Comparison of ENCODE assay signal across 18 mouse cellular contexts in the genomic region with DNA sequence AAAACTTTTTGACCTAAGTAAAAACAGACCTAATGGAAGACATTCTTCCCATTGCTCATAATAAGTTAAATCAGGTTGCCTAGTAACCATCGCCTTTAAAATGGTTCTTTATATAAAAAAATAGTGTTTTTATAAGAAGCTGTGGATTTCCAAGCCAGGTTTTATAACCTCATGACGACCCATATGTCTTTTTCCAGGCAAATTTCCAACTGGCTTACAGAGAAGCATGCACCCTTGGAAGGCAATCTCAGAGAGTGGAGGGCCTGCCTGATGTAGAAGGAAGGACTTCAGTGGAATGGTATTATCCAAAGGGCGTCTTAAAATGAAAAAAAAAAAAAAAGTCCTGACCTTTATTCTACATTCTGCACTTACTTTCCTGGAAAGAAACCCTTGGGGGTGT.
DNase-seq lines count a peak whose midpoint lies in the region; ATAC-seq and TF ChIP-seq lines count a peak whose summit lies in the region.
"Had no signal": no experiment of that assay in that cellular context is flagged by ENCODE, and none has a peak within 500 bp of the region (broad histone marks: within the 10 kb centered on the region; RNA-seq: fewer than 3 reads in every experiment).

No protein-coding gene starts in this region.

- H3K4me1 ChIP-seq in intestine, embryonic 14.5 days (replicated peaks; ENCODE audit: control insufficient read depth, insufficient read depth, low read length), result no peaks in the 10 kb centered on the region
- H3K4me1 ChIP-seq in intestine, postnatal 0 days (replicated peaks; ENCODE audit: control insufficient read depth, insufficient read depth, low read length), result no peaks in the 10 kb centered on the region
- H3K4me1 ChIP-seq in stomach, embryonic 14.5 days (ENCODE audit: control insufficient read depth, insufficient read depth, low read length), result no peaks in the 10 kb centered on the region
- no peaks in the 10 kb centered on the region for H3K4me1 ChIP-seq in thymus, adult 2 months (replicated peaks; ENCODE audit: control insufficient read depth, insufficient read depth, low read length)
- H3K4me1 ChIP-seq: hindbrain, embryonic 10.5 days; midbrain, embryonic 10.5 days had no signal

- H3K4me2 ChIP-seq in intestine, embryonic 14.5 days (ENCODE audit: low read length), result no peak overlapping the region
- no peak overlapping the region for H3K4me2 ChIP-seq in intestine, postnatal 0 days (replicated peaks; ENCODE audit: low read depth)
- no peak overlapping the region for H3K4me2 ChIP-seq in stomach, embryonic 14.5 days (replicated peaks; ENCODE audit: low read depth, low read length)
- H3K4me2 ChIP-seq: heart, embryonic 12.5 days; liver, embryonic 11.5 days had no signal

- WGBS in intestine, embryonic 14.5 days, result 59% methylated on average over 3 of the region's 3 CpGs
- 62% methylated on average over 3 of the region's 3 CpGs for WGBS in intestine, postnatal 0 days
- WGBS in stomach, embryonic 14.5 days, result 57% methylated on average over 3 of the region's 3 CpGs
- 96% methylated on average over 3 of the region's 3 CpGs for WGBS in thymus, adult 2 months

- H3K9me3 ChIP-seq in intestine, embryonic 14.5 days (ENCODE audit: control insufficient read depth, low read length), result no peaks in the 10 kb centered on the region
- no peaks in the 10 kb centered on the region for H3K9me3 ChIP-seq in intestine, postnatal 0 days (ENCODE audit: control insufficient read depth)
- no peaks in the 10 kb centered on the region for H3K9me3 ChIP-seq in stomach, embryonic 14.5 days (ENCODE audit: control insufficient read depth, low read depth, low read length)
- H3K9me3 ChIP-seq: hindbrain, embryonic 10.5 days; midbrain, embryonic 10.5 days had no signal

- peak overlapping the region; percentile 29; the same call in 1 of the 2 replicates for H3K27ac ChIP-seq in intestine, embryonic 14.5 days (ENCODE audit: low read depth)
- H3K27ac ChIP-seq in intestine, postnatal 0 days (ENCODE audit: low read depth, low read length), result no peak overlapping the region
- peak overlapping the region; percentile 39; the same call in 1 of the 2 replicates for H3K27ac ChIP-seq in stomach, embryonic 14.5 days (ENCODE audit: low read length)
- no peak overlapping the region for H3K27ac ChIP-seq in thymus, adult 2 months (ENCODE audit: control insufficient read depth, insufficient read depth, low read length)
- H3K27ac ChIP-seq: gastrocnemius, adult 2 months; hindbrain, embryonic 10.5 days; macrophage; midbrain, embryonic 10.5 days had no signal

- H3K27me3 ChIP-seq in intestine, embryonic 14.5 days (replicated peaks; ENCODE audit: control insufficient read depth, insufficient read depth, low read length), result no peaks in the 10 kb centered on the region
- no peaks in the 10 kb centered on the region for H3K27me3 ChIP-seq in intestine, postnatal 0 days (replicated peaks; ENCODE audit: control insufficient read depth, insufficient read depth, low read length)
- no peaks in the 10 kb centered on the region for H3K27me3 ChIP-seq in stomach, embryonic 14.5 days (ENCODE audit: control insufficient read depth, insufficient read depth, low read length)
- no peaks in the 10 kb centered on the region for H3K27me3 ChIP-seq in thymus, adult 2 months (ENCODE audit: control insufficient read depth, insufficient read depth, low read length)
- H3K27me3 ChIP-seq: heart, embryonic 12.5 days had no signal

- no peak overlapping the region for H3K9ac ChIP-seq in intestine, embryonic 14.5 days (ENCODE audit: low read length)
- H3K9ac ChIP-seq in intestine, postnatal 0 days (ENCODE audit: low read depth, low read length), result no peak overlapping the region
- H3K9ac ChIP-seq in stomach, embryonic 14.5 days (replicated peaks; ENCODE audit: low read depth, low read length), result no peak overlapping the region
- H3K9ac ChIP-seq: heart, embryonic 12.5 days had no signal

- DNase-seq in intestine, embryonic 14.5 days (ENCODE audit: low spot score), result no peak
- DNase-seq in NIH3T3 (ENCODE audit: low read depth), result peak; percentile 78
- peak; percentile 24 for DNase-seq in brain, embryonic 14.5 days (ENCODE audit: low read depth)
- DNase-seq in ovary, postnatal 36 days (ENCODE audit: low spot score), result no peak
- no peak for DNase-seq in thymus, adult 2 months
- DNase-seq: adrenal gland, postnatal 14 days; cerebellum, adult 18-20 months; gastrocnemius, adult 2 months; lung, adult 18-20 months; right cerebral cortex, postnatal 25 days; thymus, postnatal 14 days had no signal

- no peak for TF ChIP-seq POLR2A in brain, embryonic 14.5 days (IDR thresholded peaks at IDR 0.05; ENCODE audit: borderline replicate concordance, extremely low read depth, insufficient read depth, insufficient read length, poor library complexity, severe bottlenecking)
- TF ChIP-seq POLR2A in thymus, adult 2 months (IDR thresholded peaks at IDR 0.05; ENCODE audit: control insufficient read depth, extremely low read depth, insufficient read depth, low read length, poor library complexity), result no peak

- ATAC-seq in intestine, embryonic 14.5 days (replicated peaks; ENCODE audit: low FRiP score, low TSS enrichment, low read depth), result peak; percentile 60; the same call in 1 of the 2 replicates
- no peak for ATAC-seq in intestine, postnatal 0 days
- ATAC-seq in stomach, embryonic 14.5 days (ENCODE audit: insufficient number of reproducible peaks, insufficient read depth, low FRiP score, low read depth), result peak; percentile 63; the same call in 1 of the 2 replicates

- no peak overlapping the region for H3K4me3 ChIP-seq in intestine, embryonic 14.5 days (ENCODE audit: low read depth, low read length)
- no peak overlapping the region for H3K4me3 ChIP-seq in intestine, postnatal 0 days (ENCODE audit: low read depth, low read length)
- no peak overlapping the region for H3K4me3 ChIP-seq in stomach, embryonic 14.5 days (ENCODE audit: low read depth, low read length)
- no peak overlapping the region for H3K4me3 ChIP-seq in thymus, adult 2 months (ENCODE audit: control insufficient read depth, insufficient read depth, low read length)
- H3K4me3 ChIP-seq: gastrocnemius, adult 2 months; heart, embryonic 12.5 days; hindbrain, embryonic 10.5 days; midbrain, embryonic 10.5 days had no signal

- H3K36me3 ChIP-seq in intestine, embryonic 14.5 days (ENCODE audit: control insufficient read depth, insufficient read depth, low read length), result no peaks in the 10 kb centered on the region
- H3K36me3 ChIP-seq in intestine, postnatal 0 days (ENCODE audit: control insufficient read depth, insufficient read depth), result no peaks in the 10 kb centered on the region
- no peaks in the 10 kb centered on the region for H3K36me3 ChIP-seq in stomach, embryonic 14.5 days (ENCODE audit: control insufficient read depth, insufficient read depth, low read length)
- H3K36me3 ChIP-seq in thymus, adult 2 months (ENCODE audit: control insufficient read depth, insufficient read depth, low read length), result no peaks in the 10 kb centered on the region
- H3K36me3 ChIP-seq: heart, embryonic 12.5 days; hindbrain, embryonic 10.5 days; midbrain, embryonic 10.5 days had no signal

- TF ChIP-seq CTCF in intestine, postnatal 0 days (IDR thresholded peaks at IDR 0.05; ENCODE audit: low read depth), result no peak
- no peak for TF ChIP-seq CTCF in brain, embryonic 14.5 days (IDR thresholded peaks at IDR 0.05; ENCODE audit: borderline replicate concordance, extremely low read depth, insufficient read depth, insufficient read length)
- TF ChIP-seq CTCF in thymus, adult 2 months (IDR thresholded peaks at IDR 0.05; ENCODE audit: borderline replicate concordance, control insufficient read depth, extremely low read depth, insufficient read depth, low read length, poor library complexity), result no peak

Comparison
In these comparisons a context has a peak if more than half of its experiments do, and no peak if none do; other contexts are left out.
1. H3K27ac ChIP-seq: peak in intestine, embryonic 14.5 days (single experiment) and stomach, embryonic 14.5 days (single experiment); none in intestine, postnatal 0 days (single experiment) and thymus, adult 2 months (single experiment).
2. DNase-seq: peak in NIH3T3 (single experiment) and brain, embryonic 14.5 days (single experiment); none in intestine, embryonic 14.5 days (single experiment), ovary, postnatal 36 days (single experiment) and thymus, adult 2 months (single experiment).